Mouse (Mus musculus): ENCODE results near the gene Rnf149.

The Rnf149 gene

GRCm38 (mm10) chr1:39512183-39512582 lies 65.0 kb downstream of the Rnf149 start:
- CTCF ChIA-PET: no interaction called here
- POLR2A ChIA-PET: interaction anchor here in 1 of 4 experiments (1.4 kb wide), 1 partner anchor 9 kb away, joined by 3 read pairs; no protein-coding TSS in a partner anchor

- ChIA-PET CTCF (interaction anchor here in 1 of 4 experiments (0.6 kb wide), 1 partner anchor 152 kb away, joined by 3 read pairs; no protein-coding TSS in a partner anchor), POLR2A (no interaction called here)
These were observed 65.4 kb downstream of the Rnf149 start for GRCm38 (mm10) chr1:39511775-39512174.

- CTCF ChIA-PET: no interaction called here
- POLR2A ChIA-PET: interaction anchor here in 1 of 4 experiments (1.1 kb wide), 1 partner anchor 136 kb away, joined by 7 read pairs; no protein-coding TSS in a partner anchor
These were observed 71.6 kb downstream of the Rnf149 start for GRCm38 (mm10) chr1:39505600-39505999.

- ChIA-PET POLR2A (interaction anchor here in 3 of 4 experiments (0.6 to 1.2 kb wide), 7 partner anchors 17 to 1264 kb away, joined by 3 to 8 read pairs (median 3); no protein-coding TSS in a partner anchor), CTCF (interaction anchor here in 3 of 4 experiments (0.7 to 1.7 kb wide), 7 partner anchors 9 to 494 kb away, joined by 3 to 7 read pairs (median 5); no protein-coding TSS in a partner anchor)
These were observed 72.9 kb downstream of the Rnf149 start for GRCm38 (mm10) chr1:39504261-39504660.

- POLR2A ChIA-PET: interaction anchor here in 3 of 4 experiments (0.6 to 1.3 kb wide), 15 partner anchors 10 to 746 kb away, joined by 3 to 8 read pairs (median 3); partner anchors contain the start of gene Tbc1d8 (in 2 of the 3)
These were observed 74.2 kb downstream of the Rnf149 start for GRCm38 (mm10) chr1:39502817-39503633.

More at GRCm38 (mm10) chr1:39502817-39503633, 74.2 kb downstream of the Rnf149 start:
- CTCF ChIA-PET: interaction anchor here in 3 of 4 experiments (0.6 to 1.7 kb wide), 8 partner anchors 8 to 493 kb away, joined by 3 to 7 read pairs (median 4); no protein-coding TSS in a partner anchor
